Mouse (Mus musculus) heart, embryonic 12.5 days (tissue): Measurements from ENCODE around the gene Reln. TPM values are rescaled to one million over a fixed set of nuclear protein-coding genes. Genes with fewer than 3 reads are reported as not detected.

Source experiments
- ATAC-seq: fragments of 200-750 bp; cut with Nextera tagmentation; 2 replicates; pipeline ENCODE4 v1.8.0; 2017; ENCODE audit warnings: moderate TSS enrichment, moderate library complexity; ENCODE audit not compliant: insufficient number of reproducible peaks, low FRiP score
- H3K27ac ChIP-seq: fragments of 300-500 bp; sonication (generic); 2 replicates; pipeline ENCODE4 v1.5.1; 2016; ENCODE audit warnings: mild to moderate bottlenecking, moderate library complexity; ENCODE audit not compliant: poor library complexity, severe bottlenecking
- H3K27me3 ChIP-seq: fragments of 300-500 bp; sonication (generic); replicated peaks from 2 replicates; pipeline ENCODE4 v1.6.1; 2016; ENCODE audit warnings: mild to moderate bottlenecking, moderate library complexity
- H3K36me3 ChIP-seq: fragments of 300-500 bp; sonication (generic); 2 replicates; pipeline ENCODE4 v1.6.1; 2016; ENCODE audit warnings: mild to moderate bottlenecking, moderate library complexity
- H3K4me1 ChIP-seq: fragments of 300-500 bp; sonication (generic); replicated peaks from 2 replicates; pipeline ENCODE4 v1.6.1; 2016; ENCODE audit warnings: mild to moderate bottlenecking
- H3K4me2 ChIP-seq: fragments of 300-500 bp; sonication (generic); 2 replicates; pipeline ENCODE4 v1.6.1; 2016; ENCODE audit warnings: mild to moderate bottlenecking, moderate library complexity
- H3K4me3 ChIP-seq: fragments of 300-500 bp; sonication (generic); 2 replicates; pipeline ENCODE4 v1.5.1; 2016; ENCODE audit warnings: mild to moderate bottlenecking
- H3K9ac ChIP-seq: fragments of 300-500 bp; sonication (generic); 2 replicates; pipeline ENCODE4 v1.6.1; 2016; ENCODE audit warnings: mild to moderate bottlenecking, moderate library complexity
- H3K9me3 ChIP-seq: fragments of 300-500 bp; sonication (generic); replicated peaks from 2 replicates; pipeline ENCODE4 v1.6.1; 2016; ENCODE audit warnings: mild to moderate bottlenecking, moderate library complexity
- WGBS: fragments of 180-500 bp; shearing (Covaris S2); methylation state at CpG from one replicate; pipeline ENCODE4 v1.1.7; 2016; 5-methylcytosine and 5-hydroxymethylcytosine counted together
- polyA plus RNA-seq: library from polyadenylated mRNA; unstranded; fragments of >200 nt; fragmentation: Nextera tagmentation; extraction: Ambion mirVana; gene quantifications from 2 replicates; pipeline ENCODE4 v1.2.1, GENCODE M21; 2016

Gene Reln
- polyA plus RNA-seq, 1 experiment from 2014 or later, result 4.6 TPM

DNA sequence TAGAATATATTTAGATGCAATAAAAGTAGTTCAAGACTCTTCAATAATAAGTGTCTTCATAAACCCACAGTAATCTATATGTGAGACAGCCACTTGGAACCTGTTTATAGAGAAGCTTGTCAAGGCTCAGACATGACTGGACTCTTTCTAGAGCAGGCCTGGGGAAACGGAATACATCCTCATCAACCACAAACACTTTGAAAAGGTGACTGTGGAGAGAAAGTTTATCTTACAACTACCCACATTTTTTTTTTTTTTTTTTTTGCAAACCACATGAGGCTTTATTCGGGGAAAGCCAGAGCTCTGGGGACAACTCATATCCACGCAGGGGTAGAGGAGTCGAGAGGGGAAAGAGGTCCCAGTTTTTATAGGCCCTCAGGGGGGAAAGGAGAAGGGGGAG lies 36.6 kb downstream of the Reln start:
- Histone ChIP-seq H3K9me3 (no peaks in the 10 kb centered on the region), H3K36me3 (no peaks in the 10 kb centered on the region), H3K4me3 (no peak overlapping the region), H3K9ac (no peak overlapping the region), H3K27me3 (no peaks in the 10 kb centered on the region), H3K27ac (no peak overlapping the region), H3K4me2 (no peak overlapping the region), H3K4me1 (no peaks in the 10 kb centered on the region)
- WGBS, result 69% methylated on average over 4 of the region's 4 CpGs
- ATAC-seq, result no peak

GRCm38 (mm10) chr5:22307072-22307471 lies 37.4 kb downstream of the Reln start:
- no peak overlapping the region for H3K9ac ChIP-seq
- H3K9me3 ChIP-seq, result no peaks in the 10 kb centered on the region
- H3K4me3 ChIP-seq, result no peak overlapping the region
- no peak overlapping the region for H3K4me2 ChIP-seq
- ATAC-seq, result no peak
- 77% methylated on average over 3 of the region's 3 CpGs for WGBS
- no peaks in the 10 kb centered on the region for H3K4me1 ChIP-seq
- no peaks in the 10 kb centered on the region for H3K36me3 ChIP-seq
- no peaks in the 10 kb centered on the region for H3K27me3 ChIP-seq
- no peak overlapping the region for H3K27ac ChIP-seq

- Histone ChIP-seq H3K4me2 (no peak overlapping the region), H3K27ac (no peak overlapping the region), H3K4me3 (no peak overlapping the region), H3K4me1 (no peaks in the 10 kb centered on the region), H3K9ac (no peak overlapping the region), H3K27me3 (no peaks in the 10 kb centered on the region), H3K36me3 (no peaks in the 10 kb centered on the region), H3K9me3 (no peaks in the 10 kb centered on the region)
- no peak for ATAC-seq
- 69% methylated on average over 1 of the region's 1 CpGs for WGBS
Observed at GRCm38 (mm10) chr5:22303709-22304108, 40.8 kb downstream of the Reln start.

- no peak for ATAC-seq
- WGBS, result 73% methylated on average over 5 of the region's 5 CpGs
Observed at GRCm38 (mm10) chr5:22302309-22302708, 42.2 kb downstream of the Reln start.

GRCm38 (mm10) chr5:22300788-22301187 lies 43.7 kb downstream of the Reln start:
- Histone ChIP-seq H3K4me1 (no peaks in the 10 kb centered on the region), H3K9me3 (no peaks in the 10 kb centered on the region), H3K4me2 (no peak overlapping the region), H3K36me3 (no peaks in the 10 kb centered on the region), H3K9ac (no peak overlapping the region), H3K4me3 (no peak overlapping the region), H3K27ac (no peak overlapping the region), H3K27me3 (no peaks in the 10 kb centered on the region)
- ATAC-seq, result no peak
- 72% methylated on average over 5 of the region's 5 CpGs for WGBS

More at GRCm38 (mm10) chr5:22302309-22302708, 42.2 kb downstream of the Reln start:
- H3K27me3 ChIP-seq, result no peaks in the 10 kb centered on the region
- no peak overlapping the region for H3K4me3 ChIP-seq
- no peaks in the 10 kb centered on the region for H3K36me3 ChIP-seq
- no peak overlapping the region for H3K27ac ChIP-seq
- H3K9me3 ChIP-seq, result no peaks in the 10 kb centered on the region
- no peak overlapping the region for H3K9ac ChIP-seq
- no peak overlapping the region for H3K4me2 ChIP-seq
- H3K4me1 ChIP-seq, result no peaks in the 10 kb centered on the region

DNA sequence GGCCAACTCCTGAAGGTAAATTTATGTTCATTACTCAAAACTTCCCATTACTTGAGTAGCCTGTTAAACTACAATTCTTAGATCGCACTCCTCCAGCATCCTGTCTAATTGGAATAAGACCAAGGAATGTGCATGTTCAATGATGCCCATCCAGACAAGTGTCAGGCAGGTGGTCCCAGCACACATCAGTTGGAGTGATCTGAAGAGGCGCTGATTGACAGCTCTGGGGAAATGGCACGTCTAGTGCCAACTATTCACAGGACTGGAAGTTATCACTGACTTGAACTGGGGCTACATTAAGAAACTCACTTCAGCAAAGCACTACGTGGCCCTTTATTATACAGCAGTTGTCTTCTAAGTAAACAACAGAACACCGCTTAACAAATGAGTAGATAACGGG lies 44.5 kb downstream of the Reln start:
- H3K27me3 ChIP-seq, result no peaks in the 10 kb centered on the region
- no peak for ATAC-seq
- WGBS, result 73% methylated on average over 6 of the region's 6 CpGs
- no peak overlapping the region for H3K4me2 ChIP-seq
- H3K9me3 ChIP-seq, result no peaks in the 10 kb centered on the region
- H3K27ac ChIP-seq, result no peak overlapping the region
- H3K9ac ChIP-seq, result no peak overlapping the region
- H3K4me1 ChIP-seq, result no peaks in the 10 kb centered on the region
- H3K4me3 ChIP-seq, result no peak overlapping the region
- H3K36me3 ChIP-seq, result no peaks in the 10 kb centered on the region

DNA sequence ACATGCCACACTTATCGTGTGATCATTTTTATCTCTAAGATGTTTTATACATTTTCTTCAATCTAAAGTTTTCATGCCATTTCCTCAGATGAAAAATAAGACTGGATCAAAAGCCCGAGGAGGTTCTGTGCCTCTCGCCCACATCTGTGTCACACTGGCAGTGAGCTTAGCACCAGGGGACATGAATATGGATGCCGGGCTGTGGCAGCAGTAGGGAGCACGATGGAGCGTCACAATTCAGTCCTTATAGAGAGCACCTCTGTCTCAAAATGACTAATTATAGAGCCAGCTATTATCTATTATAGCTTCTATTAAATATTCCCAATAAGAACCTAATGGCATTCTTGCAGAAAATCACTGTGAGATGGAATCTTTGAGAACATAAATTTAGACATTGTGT lies 49.3 kb downstream of the Reln start:
- no peak overlapping the region for H3K4me2 ChIP-seq
- H3K36me3 ChIP-seq, result no peaks in the 10 kb centered on the region
- H3K4me1 ChIP-seq, result no peaks in the 10 kb centered on the region
- ATAC-seq, result no peak
- H3K4me3 ChIP-seq, result no peak overlapping the region
- H3K9me3 ChIP-seq, result no peaks in the 10 kb centered on the region
- no peaks in the 10 kb centered on the region for H3K27me3 ChIP-seq
- no peak overlapping the region for H3K9ac ChIP-seq
- H3K27ac ChIP-seq, result no peak overlapping the region
- WGBS, result 82% methylated on average over 6 of the region's 6 CpGs

DNA sequence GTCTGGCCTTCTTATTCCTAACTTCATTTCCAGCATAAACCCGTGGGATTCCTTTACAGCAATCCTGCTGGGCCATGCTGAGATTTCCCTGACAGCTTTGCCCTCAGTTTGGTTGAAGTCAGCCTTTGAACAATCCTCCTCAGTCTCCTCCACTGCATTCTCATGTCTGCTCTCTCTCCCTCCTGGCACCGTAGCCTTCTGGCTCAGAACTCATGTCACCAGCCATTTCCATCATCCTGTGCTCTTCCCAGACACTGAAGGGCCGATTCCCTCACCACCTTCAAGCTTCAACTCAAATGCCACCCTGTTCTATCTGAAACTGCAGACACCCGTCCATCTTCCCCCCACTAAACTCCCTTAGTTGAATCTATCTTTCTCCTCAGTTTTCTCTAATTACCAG lies 53.1 kb downstream of the Reln start:
- ATAC-seq, result no peak
- Histone ChIP-seq H3K4me1 (no peaks in the 10 kb centered on the region), H3K9me3 (no peaks in the 10 kb centered on the region), H3K27ac (no peak overlapping the region), H3K9ac (no peak overlapping the region), H3K4me3 (no peak overlapping the region), H3K27me3 (no peaks in the 10 kb centered on the region), H3K36me3 (no peaks in the 10 kb centered on the region), H3K4me2 (no peak overlapping the region)
- WGBS, result 72% methylated on average over 4 of the region's 4 CpGs

- no peak overlapping the region for H3K27ac ChIP-seq
- no peaks in the 10 kb centered on the region for H3K27me3 ChIP-seq
- H3K4me1 ChIP-seq, result 0 out of 2 replicates have a peak, but pooled peaks cover 4% of the 10 kb centered on the region
- H3K9me3 ChIP-seq, result no peaks in the 10 kb centered on the region
- 87% methylated on average over 4 of the region's 4 CpGs for WGBS
- no peak overlapping the region for H3K4me3 ChIP-seq
- H3K36me3 ChIP-seq, result no peaks in the 10 kb centered on the region
- H3K4me2 ChIP-seq, result no peak overlapping the region
- ATAC-seq, result no peak
- no peak overlapping the region for H3K9ac ChIP-seq
Observed at GRCm38 (mm10) chr5:22285396-22285795, 59.1 kb downstream of the Reln start.

GRCm38 (mm10) chr5:22282141-22282665 lies 62.3 kb downstream of the Reln start:
- 0 out of 2 replicates have a peak, but pooled peaks cover 5% of the 10 kb centered on the region for H3K9me3 ChIP-seq
- H3K9ac ChIP-seq, result no peak overlapping the region
- no peak overlapping the region for H3K4me2 ChIP-seq
- 80% methylated on average over 7 of the region's 7 CpGs for WGBS
- no peaks in the 10 kb centered on the region for H3K36me3 ChIP-seq
- H3K27me3 ChIP-seq, result no peaks in the 10 kb centered on the region
- H3K4me1 ChIP-seq, result 0 out of 2 replicates have a peak, but pooled peaks cover 6% of the 10 kb centered on the region
- H3K4me3 ChIP-seq, result no peak overlapping the region
- no peak for ATAC-seq
- H3K27ac ChIP-seq, result no peak overlapping the region

DNA sequence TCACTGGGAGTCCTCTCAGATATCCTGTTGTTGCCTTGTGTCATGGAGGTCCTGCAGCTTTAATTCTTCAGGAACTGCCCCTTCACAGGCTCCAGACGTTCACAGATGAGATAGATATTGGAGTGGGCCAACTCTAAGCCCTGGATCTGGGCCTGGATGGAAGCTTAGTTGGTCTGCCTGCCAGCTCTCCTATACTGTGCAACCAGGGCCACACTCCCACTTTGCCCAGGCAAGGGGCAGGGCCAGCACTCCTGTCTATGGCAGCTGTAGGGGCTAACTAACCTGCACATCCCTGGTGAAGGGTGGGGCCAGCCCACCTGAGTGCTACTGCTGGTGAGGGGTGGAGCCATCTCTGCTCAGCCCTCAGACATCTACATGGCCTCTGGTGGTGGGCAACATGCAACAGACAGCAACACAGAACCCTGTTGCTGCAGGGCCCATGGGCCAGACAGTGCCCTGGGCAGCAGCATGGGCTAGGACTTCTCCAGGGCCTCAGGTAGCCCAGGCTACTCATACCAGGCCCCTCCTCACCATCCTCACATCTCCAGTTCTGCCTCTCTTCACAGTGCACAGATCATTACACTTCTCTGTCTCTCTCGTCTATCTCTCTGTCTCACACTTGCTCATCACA lies 63.9 kb downstream of the Reln start:
- H3K4me3 ChIP-seq, result no peak overlapping the region
- no peak overlapping the region for H3K9ac ChIP-seq
- 56% methylated on average over 2 of the region's 2 CpGs for WGBS
- H3K36me3 ChIP-seq, result no peaks in the 10 kb centered on the region
- no peaks in the 10 kb centered on the region for H3K27me3 ChIP-seq
- H3K4me2 ChIP-seq, result no peak overlapping the region
- peak; percentile 53 for ATAC-seq
- H3K27ac ChIP-seq, result no peak overlapping the region
- 0 out of 2 replicates have a peak, but pooled peaks cover 5% of the 10 kb centered on the region for H3K9me3 ChIP-seq
- H3K4me1 ChIP-seq, result 0 out of 2 replicates have a peak, but pooled peaks cover 6% of the 10 kb centered on the region

- H3K4me2 ChIP-seq, result no peak overlapping the region
- H3K9ac ChIP-seq, result no peak overlapping the region
- WGBS, result 80% methylated on average over 4 of the region's 4 CpGs
- H3K36me3 ChIP-seq, result no peaks in the 10 kb centered on the region
- no peak overlapping the region for H3K27ac ChIP-seq
- no peaks in the 10 kb centered on the region for H3K27me3 ChIP-seq
- H3K4me3 ChIP-seq, result no peak overlapping the region
- ATAC-seq, result no peak
- H3K9me3 ChIP-seq, result 0 out of 2 replicates have a peak, but pooled peaks cover 5% of the 10 kb centered on the region
- 0 out of 2 replicates have a peak, but pooled peaks cover 6% of the 10 kb centered on the region for H3K4me1 ChIP-seq
Observed at GRCm38 (mm10) chr5:22279201-22279600, 65.3 kb downstream of the Reln start.
